Mouse (Mus musculus) MEL (cell line): ENCODE data around the gene Megf6. TPM values are rescaled to one million over a fixed set of nuclear protein-coding genes. Genes with fewer than 3 reads are reported as not detected.

ENCODE experiments used
- DNase-seq: peaks from one replicate; pipeline ENCODE4 v3.0.0; 2011; ENCODE audit warnings: low read depth, low spot score
- H3K27ac ChIP-seq: 2 replicates; pipeline ENCODE4 v1.5.1; 2012; ENCODE audit warnings: low read depth, mild to moderate bottlenecking, control low read depth, low read length, moderate library complexity; ENCODE audit not compliant: control insufficient read depth
- H3K27me3 ChIP-seq, 2 experiments: fragments of 150-350 bp in 1 of 2; sonication (generic) in 1 of 2; 2 replicates each; pipeline ENCODE4 v1.6.1; 2012; ENCODE audit warnings: low read length in 2 of 2, mild to moderate bottlenecking in 2 of 2, improper control_type of control experiment in 1 of 2, moderate library complexity in 1 of 2; ENCODE audit not compliant: insufficient read depth in 2 of 2, control insufficient read depth in 1 of 2
- H3K36me3 ChIP-seq, 2 experiments: 2 replicates each; pipeline ENCODE4 v1.6.1; 2012 to 2014; ENCODE audit warnings: low read length in 2 of 2, improper control_type of control experiment in 1 of 2, inconsistent platforms in 1 of 2, mild to moderate bottlenecking in 1 of 2; ENCODE audit not compliant: insufficient read depth in 2 of 2, control insufficient read depth in 1 of 2
- H3K4me1 ChIP-seq, 2 experiments: fragments of 150-350 bp in 1 of 2; sonication (generic) in 1 of 2; 2 replicates each; pipeline ENCODE4 v1.6.1; 2012; ENCODE audit warnings: low read length in 2 of 2, improper control_type of control experiment in 1 of 2, mild to moderate bottlenecking in 1 of 2; ENCODE audit not compliant: insufficient read depth in 2 of 2, control insufficient read depth in 1 of 2
- H3K4me3 ChIP-seq, 2 experiments: fragments of 150-350 bp in 1 of 2; sonication (generic) in 1 of 2; 2 replicates each; pipeline ENCODE4 v1.5.1; 2012; ENCODE audit warnings: low read depth in 2 of 2, low read length in 2 of 2, mild to moderate bottlenecking in 2 of 2, moderate library complexity in 2 of 2, control low read depth in 1 of 2, improper control_type of control experiment in 1 of 2; ENCODE audit not compliant: control insufficient read depth in 1 of 2, insufficient read depth in 1 of 2
- H3K79me2 ChIP-seq: 2 replicates; pipeline ENCODE4 v1.6.1; 2012; ENCODE audit warnings: mild to moderate bottlenecking, low read length, moderate library complexity; ENCODE audit not compliant: control insufficient read depth, poor library complexity, insufficient read depth
- H3K9ac ChIP-seq: 2 replicates; pipeline ENCODE4 v1.6.1; 2012; ENCODE audit warnings: low read depth, mild to moderate bottlenecking, control low read depth, low read length, moderate library complexity; ENCODE audit not compliant: control insufficient read depth, poor library complexity, severe bottlenecking
- H3K9me3 ChIP-seq: fragments of 150-350 bp; sonication (generic); replicated peaks from 2 replicates; pipeline ENCODE4 v1.6.1; 2012; ENCODE audit warnings: mild to moderate bottlenecking, low read length, improper control_type of control experiment, moderate library complexity; ENCODE audit not compliant: insufficient read depth
- CHD1 ChIP-seq: IDR thresholded peaks from 2 replicates; pipeline ENCODE4 v1.6.1; 2012; ENCODE audit warnings: low read depth, mild to moderate bottlenecking, inconsistent platforms, low read length, improper control_type of control experiment
- CHD2 ChIP-seq: IDR thresholded peaks from 2 replicates; pipeline ENCODE4 v1.6.1; 2011; ENCODE audit warnings: low read length, improper control_type of control experiment
- CTCF ChIP-seq, 3 experiments: IDR thresholded peaks in 2 of 3; conservative IDR thresholded peaks in 1 of 3; 2 replicates each; pipeline ENCODE4 v1.5.1; 2011 to 2012; ENCODE audit warnings: low read length in 3 of 3, low read depth in 2 of 3, mild to moderate bottlenecking in 2 of 3, improper control_type of control experiment in 1 of 3, inconsistent platforms in 1 of 3, mixed read lengths in 1 of 3, moderate library complexity in 1 of 3; ENCODE audit not compliant: control insufficient read depth in 1 of 3, insufficient read depth in 1 of 3, poor library complexity in 1 of 3, severe bottlenecking in 1 of 3
- ELF1 ChIP-seq: IDR thresholded peaks from 2 replicates; pipeline ENCODE4 v1.6.1; 2014; ENCODE audit warnings: low read depth, mild to moderate bottlenecking, inconsistent platforms, low read length, improper control_type of control experiment, moderate library complexity
- EP300 ChIP-seq, 2 experiments: IDR thresholded peaks; 2 replicates each; pipeline ENCODE4 v1.6.1; 2011; ENCODE audit warnings: improper control_type of control experiment in 2 of 2, low read length in 2 of 2, low read depth in 1 of 2, mild to moderate bottlenecking in 1 of 2
- ETS1 ChIP-seq: IDR thresholded peaks from 2 replicates; pipeline ENCODE4 v1.6.1; 2012; ENCODE audit warnings: low read depth, mild to moderate bottlenecking, inconsistent platforms, low read length, improper control_type of control experiment, moderate library complexity
- GABPA ChIP-seq: IDR thresholded peaks from 2 replicates; pipeline ENCODE4 v1.6.1; 2012; ENCODE audit warnings: low read depth, mild to moderate bottlenecking, inconsistent platforms, low read length, improper control_type of control experiment, moderate library complexity
- GATA1 ChIP-seq: IDR thresholded peaks from 2 replicates; pipeline ENCODE4 v1.6.1; 2011; ENCODE audit warnings: low read depth, low read length, improper control_type of control experiment
- JUND ChIP-seq: IDR thresholded peaks from 2 replicates; pipeline ENCODE4 v1.6.1; 2011; ENCODE audit warnings: low read depth, mild to moderate bottlenecking, improper control_type of control experiment, low read length
- KAT2A ChIP-seq: conservative IDR thresholded peaks from 2 replicates; pipeline ENCODE4 v1.6.1; 2012; ENCODE audit warnings: low read depth, low read length, improper control_type of control experiment, inconsistent platforms
- MAFK ChIP-seq: IDR thresholded peaks from 2 replicates; pipeline ENCODE4 v1.6.1; 2011; ENCODE audit warnings: low read depth, mild to moderate bottlenecking, low read length, improper control_type of control experiment, borderline replicate concordance
- MAX ChIP-seq: IDR thresholded peaks from 2 replicates; pipeline ENCODE4 v1.6.1; 2011; ENCODE audit warnings: low read length, improper control_type of control experiment
- MAZ ChIP-seq: IDR thresholded peaks from 2 replicates; pipeline ENCODE4 v1.6.1; 2012; ENCODE audit warnings: low read depth, mild to moderate bottlenecking, inconsistent platforms, low read length, improper control_type of control experiment
- MEF2A ChIP-seq: IDR thresholded peaks from 2 replicates; pipeline ENCODE4 v1.6.1; 2014; ENCODE audit warnings: low read depth, mild to moderate bottlenecking, inconsistent platforms, low read length, improper control_type of control experiment; ENCODE audit not compliant: poor library complexity, insufficient replicate concordance, severe bottlenecking; ENCODE audit errors: extremely low read depth
- POLR2A ChIP-seq, 2 experiments: IDR thresholded peaks; 2 replicates each; pipeline ENCODE4 v1.6.1; 2011 to 2012; ENCODE audit warnings: low read length in 2 of 2, mild to moderate bottlenecking in 2 of 2, control low read depth in 1 of 2, improper control_type of control experiment in 1 of 2, low read depth in 1 of 2, moderate library complexity in 1 of 2; ENCODE audit not compliant: control insufficient read depth in 1 of 2, insufficient read depth in 1 of 2, poor library complexity in 1 of 2
- RAD21 ChIP-seq: IDR thresholded peaks from 2 replicates; pipeline ENCODE4 v1.6.1; 2011; ENCODE audit warnings: mild to moderate bottlenecking, low read depth, low read length, improper control_type of control experiment
- SIN3A ChIP-seq: IDR thresholded peaks from 2 replicates; pipeline ENCODE4 v1.6.1; 2012; ENCODE audit warnings: low read length, improper control_type of control experiment, inconsistent platforms
- TAL1 ChIP-seq: IDR thresholded peaks from 2 replicates; pipeline ENCODE4 v1.6.1; 2012; ENCODE audit warnings: mild to moderate bottlenecking, inconsistent platforms, low read length, moderate library complexity, mixed read lengths
- TBP ChIP-seq: IDR thresholded peaks from 2 replicates; pipeline ENCODE4 v1.8.0; 2011; ENCODE audit warnings: low read depth, low read length, improper control_type of control experiment
- TCF12 ChIP-seq: IDR thresholded peaks from 2 replicates; pipeline ENCODE4 v1.6.1; 2014; ENCODE audit warnings: low read depth, mild to moderate bottlenecking, inconsistent platforms, low read length, improper control_type of control experiment, moderate library complexity
- USF1 ChIP-seq: IDR thresholded peaks from 2 replicates; pipeline ENCODE4 v1.6.1; 2014; ENCODE audit warnings: low read depth, mild to moderate bottlenecking, inconsistent platforms, low read length, improper control_type of control experiment, moderate library complexity
- ZC3H11A ChIP-seq: IDR thresholded peaks from 2 replicates; pipeline ENCODE4 v1.6.1; 2012; ENCODE audit warnings: low read depth, mild to moderate bottlenecking, inconsistent platforms, low read length, improper control_type of control experiment
- ZKSCAN1 ChIP-seq: IDR thresholded peaks from 2 replicates; pipeline ENCODE4 v1.6.1; 2012; ENCODE audit warnings: low read depth, mild to moderate bottlenecking, inconsistent platforms, low read length, improper control_type of control experiment, moderate library complexity
- ZMIZ1 ChIP-seq: IDR thresholded peaks from 2 replicates; pipeline ENCODE4 v1.6.1; 2012; ENCODE audit warnings: low read depth, mild to moderate bottlenecking, inconsistent platforms, low read length, improper control_type of control experiment, moderate library complexity
- polyA plus RNA-seq, 2 experiments: library from polyadenylated mRNA; stranded (reverse) in 1 of 2; unstranded in 1 of 2; fragments of >175 nt in 1 of 2; fragments of >200 nt in 1 of 2; gene quantifications; 2 replicates each; pipeline versions ENCODE4 v1.2.1 to v1.2.4; 2012; ENCODE audit warnings: low replicate concordance in 2 of 2, low read depth in 1 of 2; ENCODE audit not compliant: insufficient read length in 2 of 2, insufficient read depth in 1 of 2, missing spikeins in 1 of 2
- total RNA-seq: library from RNA; depleted of rRNA; stranded (reverse); fragments of 300-350 nt; gene quantifications from 2 replicates; pipeline ENCODE4 v1.2.3, GENCODE M21; 2012

Gene Megf6
- total and polyA plus RNA-seq, 3 experiments = 0.07 to 0.12 TPM; not detected in 1

DNA sequence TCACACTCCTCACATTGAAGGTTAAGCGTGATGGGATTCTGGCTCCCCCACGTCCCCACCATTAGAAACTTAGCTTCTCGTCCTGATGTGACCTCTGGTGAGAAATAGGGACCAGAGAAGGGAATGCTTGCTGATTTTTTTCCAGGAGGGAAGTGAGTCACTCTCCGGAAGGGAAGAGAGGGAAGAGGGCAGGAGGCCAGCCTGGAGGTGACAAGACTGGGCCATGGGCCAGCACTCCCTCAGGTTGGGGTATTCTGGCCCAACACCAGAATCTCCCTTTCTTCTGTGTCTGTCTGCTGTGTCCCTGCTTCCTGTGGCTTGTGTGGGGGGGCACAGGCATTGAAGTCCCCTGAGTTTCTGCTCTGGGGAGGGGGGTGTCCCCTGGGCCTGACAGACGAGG, 13.0 kb downstream of the Megf6 start:
- Histone ChIP-seq H3K79me2 (no peaks in the 10 kb centered on the region), H3K27ac (no peak overlapping the region), H3K4me3 (no peak overlapping the region), H3K9ac (no peak overlapping the region), H3K9me3 (no peaks in the 10 kb centered on the region), H3K4me1 (no peaks in the 10 kb centered on the region), H3K36me3 (no peaks in the 10 kb centered on the region), H3K27me3 (no peaks in the 10 kb centered on the region)
- TF ChIP-seq JUND (no peak), MAX (no peak), TAL1 (no peak), ETS1 (no peak), GATA1 (no peak), ZMIZ1 (no peak), MAFK (no peak), ZKSCAN1 (no peak), POLR2A (IDR thresholded peaks at IDR 0.05; ENCODE audit: control insufficient read depth in 1 of 2, insufficient read depth in 1 of 2, low read depth in 1 of 2, low read length in 2 of 2, poor library complexity in 1 of 2) (no peak), CTCF (IDR thresholded peaks at IDR 0.05 in 2 of 3, conservative IDR thresholded peaks at IDR 0.05 in 1 of 3; ENCODE audit: control insufficient read depth in 1 of 3, insufficient read depth in 1 of 3, low read depth in 2 of 3, low read length in 3 of 3, poor library complexity in 1 of 3, severe bottlenecking in 1 of 3) (no peak), GABPA (no peak), TBP (no peak), EP300 (IDR thresholded peaks at IDR 0.05; ENCODE audit: low read depth in 1 of 2, low read length in 2 of 2) (no peak), RAD21 (no peak), KAT2A (no peak), SIN3A (no peak), ELF1 (no peak)
- no peak for DNase-seq

DNA sequence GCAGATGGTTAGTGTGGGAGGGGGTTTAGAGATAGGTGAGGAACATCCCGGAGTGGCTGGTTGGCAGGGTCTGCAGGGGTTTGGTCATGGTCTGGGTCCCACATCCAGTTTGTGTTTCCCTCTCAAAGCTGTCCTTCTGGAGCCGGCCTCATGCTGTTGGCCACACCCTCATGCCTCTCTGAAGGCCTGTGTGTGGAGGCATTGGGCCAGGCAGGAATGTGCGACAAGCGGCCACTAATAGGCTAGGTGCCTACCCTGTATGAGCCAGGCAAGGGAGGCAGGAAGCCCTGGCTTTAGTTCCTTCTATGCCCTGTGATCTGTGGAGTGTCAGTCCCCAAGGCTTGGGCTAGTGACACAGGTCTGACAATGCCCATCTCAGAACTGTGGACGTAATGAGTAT, 14.5 kb downstream of the Megf6 start:
- no peaks in the 10 kb centered on the region for H3K27me3 ChIP-seq
- H3K79me2 ChIP-seq = no peaks in the 10 kb centered on the region
- H3K27ac ChIP-seq = no peak overlapping the region
- no peak for TF ChIP-seq MEF2A
- no peak for TF ChIP-seq CHD1
- TF ChIP-seq MAFK = no peak
- no peak for TF ChIP-seq TCF12
- TF ChIP-seq USF1 = no peak
- TF ChIP-seq JUND = no peak
- no peak for TF ChIP-seq MAZ
- no peak for TF ChIP-seq ZC3H11A
- no peak for TF ChIP-seq ZMIZ1
- no peak for TF ChIP-seq CHD2
- TF ChIP-seq ELF1 = no peak
- DNase-seq = no peak
- H3K9ac ChIP-seq = no peak overlapping the region
- no peak overlapping the region for H3K4me3 ChIP-seq
- H3K36me3 ChIP-seq = no peaks in the 10 kb centered on the region
- H3K9me3 ChIP-seq = no peaks in the 10 kb centered on the region
- H3K4me1 ChIP-seq = no peaks in the 10 kb centered on the region
